Mouse (Mus musculus): Measurements from ENCODE around the gene Gdf2.

GRCm38 (mm10) chr14:33914206-33914605 lies 26.6 kb upstream of the Gdf2 start:
- no peak for TF ChIP-seq CTCF (conservative IDR thresholded peaks at IDR 0.05; ENCODE audit: insufficient read depth, insufficient read length, low read depth, low read length)
- no peak for TF ChIP-seq POLR2A (IDR thresholded peaks at IDR 0.05; ENCODE audit: low read depth, low read length)
